Mouse (Mus musculus) ES-E14 (cell line): ENCODE measurements around the gene Rnaset2a.
"Not testable (repeated sequence)": the region's sequence is repeated elsewhere in the genome, so short reads cannot be mapped to it uniquely, and the experiment has no call there.

ENCODE experiments used
- CHD2 ChIP-seq: IDR thresholded peaks from 2 replicates; pipeline ENCODE4 v1.6.1; 2014; ENCODE audit warnings: mild to moderate bottlenecking, low read depth, low read length, inconsistent platforms
- MAFK ChIP-seq: IDR thresholded peaks from 2 replicates; pipeline ENCODE4 v1.6.1; 2014; ENCODE audit warnings: mild to moderate bottlenecking, low read depth, low read length, inconsistent platforms; ENCODE audit not compliant: insufficient read depth

GRCm38 (mm10) chr17:8166454-8166853 lies 18.6 kb upstream of the Rnaset2a start:
- not testable (repeated sequence) for TF ChIP-seq MAFK, CHD2
